Mouse (Mus musculus) liver, embryonic 15.5 days (tissue): ENCODE results near the gene Parva. TPM values are rescaled to one million over a fixed set of nuclear protein-coding genes. Genes with fewer than 3 reads are reported as not detected.

Source experiments
- ATAC-seq: fragments of 200-750 bp; cut with Nextera tagmentation; 2 replicates; pipeline ENCODE4 v1.8.0; 2017; ENCODE audit warnings: moderate number of reproducible peaks, mild to moderate bottlenecking, moderate library complexity; ENCODE audit not compliant: insufficient read depth
- H3K27ac ChIP-seq: fragments of 300-500 bp; sonication (generic); replicated peaks from 2 replicates; pipeline ENCODE4 v1.5.1; 2015; ENCODE audit warnings: mild to moderate bottlenecking, inconsistent platforms
- H3K27me3 ChIP-seq: fragments of 300-500 bp; sonication (generic); 2 replicates; pipeline ENCODE4 v1.6.1; 2015; ENCODE audit warnings: mild to moderate bottlenecking, inconsistent platforms
- H3K36me3 ChIP-seq: fragments of 300-500 bp; sonication (generic); replicated peaks from 2 replicates; pipeline ENCODE4 v1.6.1; 2015; ENCODE audit warnings: moderate library complexity, mild to moderate bottlenecking, inconsistent platforms
- H3K4me1 ChIP-seq: fragments of 300-500 bp; sonication (generic); replicated peaks from 2 replicates; pipeline ENCODE4 v1.6.1; 2015; ENCODE audit warnings: inconsistent platforms
- H3K4me2 ChIP-seq: fragments of 300-500 bp; sonication (generic); 2 replicates; pipeline ENCODE4 v1.6.1; 2015; ENCODE audit warnings: moderate library complexity, mild to moderate bottlenecking, inconsistent platforms
- H3K4me3 ChIP-seq: fragments of 300-500 bp; sonication (generic); replicated peaks from 2 replicates; pipeline ENCODE4 v1.5.1; 2015; ENCODE audit warnings: mild to moderate bottlenecking, inconsistent platforms
- H3K9ac ChIP-seq: fragments of 300-500 bp; sonication (generic); 2 replicates; pipeline ENCODE4 v1.6.1; 2015; ENCODE audit warnings: moderate library complexity, mild to moderate bottlenecking, inconsistent platforms
- H3K9me3 ChIP-seq: fragments of 300-500 bp; sonication (generic); replicated peaks from 2 replicates; pipeline ENCODE4 v1.6.1; 2016; ENCODE audit warnings: inconsistent platforms
- WGBS: fragments of 180-500 bp; shearing (Covaris S2); methylation state at CpG from one replicate; pipeline ENCODE4 v1.1.7; 2015; ENCODE audit warnings: mixed read lengths; ENCODE audit not compliant: insufficient replicate concordance; 5-methylcytosine and 5-hydroxymethylcytosine counted together
- polyA plus RNA-seq: library from polyadenylated mRNA; unstranded; fragments of >200 nt; fragmentation: Nextera tagmentation; extraction: Ambion mirVana; gene quantifications from 2 replicates; pipeline ENCODE4 v1.2.1, GENCODE M21; 2015

Gene Parva
- polyA plus RNA-seq, 1 experiment from 2014 or later: 7.4 TPM

DNA sequence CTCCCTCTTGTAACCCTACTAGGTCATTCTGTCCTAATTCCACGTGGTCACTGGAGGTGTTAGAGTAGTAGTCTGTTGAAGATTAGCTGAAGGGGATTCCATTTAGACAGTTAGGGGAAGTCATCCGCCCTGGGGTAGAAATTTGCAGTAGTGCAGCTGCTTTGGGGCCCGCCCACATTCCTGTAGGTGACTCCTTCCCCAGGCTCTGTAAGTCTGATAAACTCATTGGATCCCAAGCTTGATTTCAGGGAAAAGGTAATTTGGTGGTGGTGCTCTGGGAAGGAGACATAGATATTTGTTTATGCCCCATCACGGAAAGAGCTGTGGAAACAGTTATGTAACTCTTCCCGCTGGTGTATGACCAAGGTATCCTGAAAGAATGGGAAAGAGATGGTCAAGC is 494 bp upstream of the Parva start:
- Histone ChIP-seq H3K4me1 (no peaks in the 10 kb centered on the region), H3K27me3 (peaks cover 24% of the 10 kb centered on the region), H3K9me3 (no peaks in the 10 kb centered on the region), H3K9ac (no peak overlapping the region), H3K4me2 (no peak overlapping the region), H3K4me3 (no peak overlapping the region), H3K36me3 (no peaks in the 10 kb centered on the region), H3K27ac (no peak overlapping the region)
- 36% methylated on average over 5 of the region's 5 CpGs for WGBS
- ATAC-seq: no peak

DNA sequence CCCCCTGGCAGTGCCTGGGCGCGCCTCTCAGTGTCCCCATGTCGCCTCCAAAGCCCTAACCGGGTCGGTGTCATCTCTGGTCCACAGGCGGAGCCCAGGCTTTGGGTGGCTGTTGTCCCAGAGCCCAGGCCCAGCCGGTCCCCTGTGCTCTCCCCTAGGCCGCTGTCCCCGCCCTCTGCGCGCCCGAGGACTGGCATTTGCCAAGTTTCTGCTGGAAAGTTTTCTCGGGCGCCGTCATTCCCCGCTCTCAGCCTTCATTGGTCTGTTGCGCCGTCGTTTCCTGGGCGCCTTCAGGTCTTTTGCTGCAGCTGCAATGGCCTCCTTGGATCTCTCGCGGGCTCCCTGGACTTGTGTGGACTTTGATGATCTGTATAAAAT is 842 bp downstream of the Parva start:
- Histone ChIP-seq H3K4me2 (peak overlapping the region; percentile 58), H3K4me3 (peak overlapping the region; percentile 57), H3K9ac (peak overlapping the region; percentile 46), H3K27me3 (peaks cover 24% of the 10 kb centered on the region), H3K4me1 (no peaks in the 10 kb centered on the region), H3K9me3 (no peaks in the 10 kb centered on the region), H3K36me3 (no peaks in the 10 kb centered on the region), H3K27ac (peak overlapping the region; percentile 61; the same call in 1 of the 2 replicates)
- ATAC-seq: peak; percentile 44; the same call in 1 of the 2 replicates
- WGBS: 4% methylated on average over 22 of the region's 22 CpGs

DNA sequence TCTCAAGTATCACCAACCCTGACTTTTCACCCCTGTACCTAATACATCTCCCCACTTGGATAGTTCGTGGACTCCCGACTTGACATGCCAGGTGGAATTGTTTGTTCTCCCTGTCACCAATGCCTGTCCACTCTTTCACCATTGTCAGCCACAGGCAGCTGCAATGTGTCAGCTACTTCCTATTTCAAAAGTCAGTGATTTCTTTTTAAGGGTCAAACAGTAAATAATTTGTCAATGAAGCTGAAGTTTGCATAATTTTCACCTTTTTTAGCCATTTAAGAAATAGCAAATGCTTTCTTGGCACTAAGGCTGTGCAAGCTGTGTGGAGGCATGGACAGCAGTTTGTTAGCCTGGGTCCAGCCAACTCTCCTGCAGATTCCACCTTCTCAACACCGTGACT is 12.5 kb downstream of the Parva start:
- Histone ChIP-seq H3K27ac (no peak overlapping the region), H3K9ac (no peak overlapping the region), H3K4me2 (no peak overlapping the region), H3K27me3 (no peaks in the 10 kb centered on the region), H3K4me1 (no peaks in the 10 kb centered on the region; the same call in 1 of the 2 replicates), H3K36me3 (0 out of 2 replicates have a peak, but pooled peaks cover 4% of the 10 kb centered on the region), H3K9me3 (no peaks in the 10 kb centered on the region), H3K4me3 (no peak overlapping the region)
- WGBS: 50% methylated on average over 3 of the region's 3 CpGs
- no peak for ATAC-seq

DNA sequence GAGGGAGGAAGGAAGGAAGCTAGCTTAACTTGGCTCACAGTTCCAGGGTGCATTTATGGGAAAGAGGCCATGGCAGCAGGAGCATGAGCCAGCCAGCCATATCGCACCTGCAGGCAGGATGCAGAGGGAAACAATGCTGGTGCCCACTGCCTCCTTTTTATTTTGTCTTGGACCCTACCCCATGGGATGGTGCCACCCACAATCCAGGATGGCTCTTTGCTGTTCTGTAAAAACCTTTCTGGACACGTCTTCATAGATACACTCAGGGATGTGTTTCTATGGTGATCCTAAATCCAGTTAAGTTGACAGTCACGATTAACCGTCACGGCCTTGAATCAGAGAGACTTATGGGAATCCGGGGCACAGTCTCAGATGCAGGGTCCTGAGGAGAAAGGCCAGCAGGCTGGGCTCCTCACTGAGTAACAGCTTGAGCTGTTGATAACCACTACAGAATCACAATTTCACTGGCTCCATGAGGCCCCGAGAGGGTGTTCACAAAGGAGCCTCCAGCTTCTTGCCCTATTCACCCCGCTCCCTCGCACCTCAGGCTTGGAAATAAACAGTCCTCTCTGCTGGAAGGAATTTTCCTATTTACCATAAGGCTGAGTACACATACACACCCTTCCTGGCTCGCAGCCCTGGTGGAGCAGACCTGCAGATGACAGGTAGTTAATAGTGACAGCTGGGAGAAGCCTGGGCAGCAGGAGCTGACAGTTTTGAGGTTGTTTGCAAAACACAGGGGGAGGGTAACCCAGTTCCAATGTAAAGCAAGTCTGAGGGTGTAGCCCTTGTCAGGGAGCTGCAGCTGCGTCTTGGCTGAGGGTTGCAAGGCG is 17.1 kb downstream of the Parva start:
- Histone ChIP-seq H3K27ac (no peak overlapping the region), H3K4me3 (no peak overlapping the region), H3K36me3 (no peaks in the 10 kb centered on the region), H3K4me1 (peaks cover 4% of the 10 kb centered on the region; the same call in 1 of the 2 replicates), H3K9ac (no peak overlapping the region), H3K4me2 (peak overlapping the region; percentile 11), H3K9me3 (no peaks in the 10 kb centered on the region), H3K27me3 (no peaks in the 10 kb centered on the region)
- ATAC-seq: peak; percentile 42; the same call in 1 of the 2 replicates
- 51% methylated on average over 12 of the region's 12 CpGs for WGBS

DNA sequence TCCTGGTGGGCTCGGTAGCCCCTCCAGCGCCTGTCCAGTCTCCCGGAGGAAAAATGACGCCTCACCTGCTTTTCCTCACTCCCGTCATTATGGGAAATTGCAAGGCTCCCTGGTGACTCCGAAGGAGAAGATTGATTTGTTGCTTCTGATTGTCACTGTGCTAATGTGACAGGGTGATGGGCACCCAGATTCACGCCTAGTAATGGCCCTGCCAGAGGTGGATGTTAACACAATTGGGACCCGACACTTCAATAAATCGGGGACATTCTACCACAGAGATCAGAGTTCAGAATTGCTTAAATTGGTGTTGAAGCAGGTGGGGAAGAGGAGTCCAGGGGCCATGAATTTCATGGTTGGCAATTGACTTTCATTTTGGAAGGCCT is 17.7 kb downstream of the Parva start:
- H3K27me3 ChIP-seq: no peaks in the 10 kb centered on the region
- ATAC-seq: no peak
- no peak overlapping the region for H3K9ac ChIP-seq
- no peaks in the 10 kb centered on the region for H3K36me3 ChIP-seq
- no peak overlapping the region for H3K27ac ChIP-seq
- H3K9me3 ChIP-seq: no peaks in the 10 kb centered on the region
- H3K4me3 ChIP-seq: no peak overlapping the region
- H3K4me2 ChIP-seq: peak overlapping the region; percentile 11
- 31% methylated on average over 9 of the region's 9 CpGs for WGBS
- peaks cover 4% of the 10 kb centered on the region; the same call in 1 of the 2 replicates for H3K4me1 ChIP-seq

DNA sequence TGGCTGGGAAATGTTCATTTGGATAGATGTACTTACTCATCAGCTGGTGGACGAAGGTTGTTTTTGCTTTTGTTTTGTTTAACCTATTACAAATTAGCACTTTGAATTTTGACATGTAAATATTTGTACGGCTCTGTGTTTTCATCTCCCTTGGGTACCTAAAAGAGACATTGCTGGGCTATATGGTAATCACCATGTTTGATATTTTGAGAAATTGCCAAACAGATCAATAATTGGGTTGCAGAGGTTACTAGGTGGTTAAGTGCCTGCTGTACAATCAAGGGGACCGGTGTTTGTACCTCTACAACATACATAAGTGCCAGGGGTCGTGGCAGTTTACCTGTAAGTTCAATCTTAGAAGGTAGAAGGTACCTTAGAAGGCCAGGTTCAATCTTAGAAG is 19.2 kb downstream of the Parva start:
- 48% methylated on average over 4 of the region's 4 CpGs for WGBS

DNA sequence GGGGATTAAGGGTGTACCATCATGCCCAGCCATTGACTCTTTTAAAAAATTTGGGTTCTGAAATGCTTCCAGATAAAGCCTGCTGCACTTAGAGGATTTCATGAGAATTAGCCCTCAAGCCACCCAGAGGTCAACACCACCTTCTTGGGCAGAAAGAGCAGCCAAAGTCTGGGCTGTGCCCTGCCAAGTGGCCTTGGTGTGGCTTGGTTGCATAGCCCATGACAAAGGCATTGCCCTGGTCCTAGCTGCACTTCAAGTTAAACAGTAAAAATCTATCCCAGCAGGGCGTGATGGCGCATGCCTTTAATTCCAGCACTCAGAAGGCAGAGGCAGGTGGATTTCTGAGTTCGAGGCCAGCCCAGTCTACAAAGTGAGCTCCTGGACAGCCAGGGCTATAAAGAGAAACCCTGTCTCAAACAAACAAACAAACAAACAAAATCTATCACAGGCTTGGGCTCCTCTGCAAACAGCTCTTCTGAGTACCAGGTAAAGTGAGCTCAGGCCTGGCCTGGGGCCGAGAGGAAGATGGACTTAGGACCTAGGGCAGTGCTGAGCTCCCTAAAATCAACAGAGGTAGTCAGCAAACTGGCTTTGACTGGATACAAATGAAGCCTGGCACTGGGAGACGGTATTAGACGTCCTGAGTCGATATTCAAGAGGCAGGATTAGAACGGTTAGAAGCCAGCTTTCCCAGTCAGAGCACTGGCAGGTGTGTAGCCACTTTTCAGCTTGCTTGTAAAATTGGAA is 22.8 kb downstream of the Parva start:
- H3K4me1 ChIP-seq: 0 out of 2 replicates have a peak, but pooled peaks cover 4% of the 10 kb centered on the region
- H3K4me3 ChIP-seq: no peak overlapping the region
- H3K27ac ChIP-seq: peak overlapping the region; percentile 26; the same call in 1 of the 2 replicates
- no peaks in the 10 kb centered on the region for H3K9me3 ChIP-seq
- no peak overlapping the region for H3K9ac ChIP-seq
- peak; percentile 74 for ATAC-seq
- no peaks in the 10 kb centered on the region for H3K27me3 ChIP-seq
- H3K4me2 ChIP-seq: no peak overlapping the region; the same call in 1 of the 2 replicates
- H3K36me3 ChIP-seq: no peaks in the 10 kb centered on the region
- 51% methylated on average over 8 of the region's 8 CpGs for WGBS

More for the DNA sequence above, 19.2 kb downstream of the Parva start:
- Histone ChIP-seq H3K4me1 (peaks cover 4% of the 10 kb centered on the region; the same call in 1 of the 2 replicates), H3K4me3 (no peak overlapping the region), H3K4me2 (no peak overlapping the region), H3K9me3 (no peaks in the 10 kb centered on the region), H3K27me3 (no peaks in the 10 kb centered on the region), H3K27ac (no peak overlapping the region), H3K9ac (no peak overlapping the region), H3K36me3 (no peaks in the 10 kb centered on the region)
- ATAC-seq: no peak

DNA sequence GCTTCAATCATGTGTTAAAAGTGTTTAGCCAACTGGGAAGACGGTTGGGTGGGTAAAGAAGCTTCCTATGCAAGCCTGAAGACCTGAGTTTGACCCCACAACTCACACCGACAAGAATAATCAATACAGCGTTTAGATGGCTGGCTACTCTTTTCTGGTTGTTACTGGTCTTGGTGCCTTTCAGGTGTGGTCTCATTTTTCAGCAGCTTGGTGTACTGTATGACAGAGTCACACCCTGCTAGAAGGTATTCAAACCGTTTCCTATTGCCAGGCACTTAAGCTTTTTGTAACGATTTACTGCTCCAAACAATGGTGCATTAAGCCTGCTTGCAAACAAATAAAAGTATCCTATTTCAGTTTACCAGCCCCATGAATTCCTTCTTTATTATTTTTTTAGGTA is 25.2 kb downstream of the Parva start:
- Histone ChIP-seq H3K4me2 (no peak overlapping the region), H3K4me3 (no peak overlapping the region), H3K9me3 (no peaks in the 10 kb centered on the region), H3K4me1 (no peaks in the 10 kb centered on the region), H3K27me3 (no peaks in the 10 kb centered on the region), H3K9ac (no peak overlapping the region), H3K36me3 (no peaks in the 10 kb centered on the region), H3K27ac (no peak overlapping the region)
- 35% methylated on average over 5 of the region's 5 CpGs for WGBS
- ATAC-seq: no peak

DNA sequence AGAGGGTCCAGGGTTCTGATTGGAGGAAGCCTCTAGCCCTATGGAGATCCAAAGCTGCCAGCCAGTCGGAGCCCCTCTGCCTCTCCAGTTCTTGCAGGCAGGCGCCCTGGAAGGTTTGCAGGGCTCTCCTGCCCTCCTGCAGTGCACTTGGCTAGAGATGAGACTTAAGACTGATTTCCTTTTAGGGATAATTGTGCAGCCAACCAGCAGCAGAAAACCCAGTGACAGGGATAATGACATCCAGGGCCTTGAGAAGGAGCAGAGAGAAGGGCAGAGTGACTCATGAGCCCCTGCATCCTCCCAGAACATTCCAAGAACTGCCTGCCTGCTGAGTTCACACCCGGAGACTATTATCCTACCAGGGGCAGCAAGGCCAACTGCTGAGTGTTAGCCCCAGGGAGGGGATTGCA is 26.5 kb downstream of the Parva start:
- ATAC-seq: no peak
- no peak overlapping the region for H3K9ac ChIP-seq
- no peaks in the 10 kb centered on the region for H3K36me3 ChIP-seq
- WGBS: 28% methylated on average over 3 of the region's 3 CpGs
- H3K4me1 ChIP-seq: no peaks in the 10 kb centered on the region
- 0 out of 2 replicates have a peak overlapping the region, but pooled peaks have one; percentile 19 for H3K27ac ChIP-seq
- H3K9me3 ChIP-seq: no peaks in the 10 kb centered on the region
- H3K27me3 ChIP-seq: no peaks in the 10 kb centered on the region
- H3K4me2 ChIP-seq: no peak overlapping the region
- no peak overlapping the region for H3K4me3 ChIP-seq

DNA sequence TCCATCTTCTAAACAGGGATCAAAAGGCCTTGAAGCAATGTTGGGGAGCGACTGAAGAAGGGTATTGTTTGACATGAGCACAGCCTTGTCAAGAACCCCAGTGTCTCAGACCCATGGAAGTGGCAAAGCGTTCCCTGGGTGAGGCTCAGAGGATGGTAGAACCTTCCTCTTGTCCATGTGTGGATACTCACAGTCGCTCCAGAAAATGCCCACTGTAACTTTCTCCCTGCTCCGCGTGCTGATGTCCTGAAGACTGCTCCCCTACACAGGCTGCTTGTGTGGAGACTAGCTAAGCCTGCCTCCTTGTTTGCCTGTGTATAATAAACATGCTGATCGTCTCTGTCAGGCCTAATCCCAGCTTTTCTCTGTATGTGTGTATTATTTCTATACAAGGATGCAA is 27.1 kb downstream of the Parva start:
- no peak overlapping the region for H3K9ac ChIP-seq
- no peaks in the 10 kb centered on the region for H3K4me1 ChIP-seq
- H3K27me3 ChIP-seq: no peaks in the 10 kb centered on the region
- H3K36me3 ChIP-seq: no peaks in the 10 kb centered on the region
- no peak overlapping the region for H3K4me2 ChIP-seq
- no peak overlapping the region for H3K27ac ChIP-seq
- H3K4me3 ChIP-seq: no peak overlapping the region
- ATAC-seq: no peak
- H3K9me3 ChIP-seq: no peaks in the 10 kb centered on the region
- 48% methylated on average over 6 of the region's 6 CpGs for WGBS

DNA sequence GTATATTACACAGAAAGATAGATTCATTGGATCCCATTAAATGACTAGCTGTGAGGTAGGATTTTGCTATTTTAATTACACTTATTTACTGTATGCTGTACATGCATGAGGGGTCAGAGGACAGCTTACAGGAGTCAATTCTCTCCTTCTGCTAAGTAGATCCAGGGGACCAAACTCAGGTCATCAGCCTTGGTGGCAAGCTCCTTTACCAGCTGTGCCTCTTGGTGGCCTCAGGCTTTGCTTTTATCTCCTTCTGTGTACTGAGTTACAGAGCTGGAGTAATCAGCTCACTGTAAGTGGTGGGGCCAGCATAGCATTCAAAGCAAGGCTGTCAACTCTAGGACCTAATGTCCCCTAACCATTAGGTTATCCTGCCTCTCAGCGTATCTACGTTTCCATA is 27.6 kb downstream of the Parva start:
- WGBS: 67% methylated on average over 2 of the region's 2 CpGs
- Histone ChIP-seq H3K4me3 (no peak overlapping the region), H3K4me1 (no peaks in the 10 kb centered on the region), H3K36me3 (no peaks in the 10 kb centered on the region), H3K9me3 (no peaks in the 10 kb centered on the region), H3K27me3 (no peaks in the 10 kb centered on the region), H3K9ac (no peak overlapping the region), H3K4me2 (no peak overlapping the region), H3K27ac (no peak overlapping the region)
- ATAC-seq: no peak
